Mouse (Mus musculus) cerebellum, adult 11-12 months (tissue): ENCODE measurements at regions not wholly inside any gene's neighbourhood (a gene's known extent, or its start where the extent isn't known, plus 50 kb on each side); places are given as distances from the start of the nearest gene placed in this dataset.

ENCODE experiments used
- DNase-seq: peaks from one replicate; pipeline ENCODE4 v3.0.0; 2022

- DNase-seq: no peak
Observed at GRCm38 (mm10) chr8:12151679-12152078, 126.9 kb upstream of the A230072I06Rik start.

- DNase-seq: no peak
Observed at GRCm38 (mm10) chr8:12152825-12153224, 125.8 kb upstream of the A230072I06Rik start.

- DNase-seq: no peak
Observed at GRCm38 (mm10) chr8:12156893-12157292, 121.7 kb upstream of the A230072I06Rik start.

GRCm38 (mm10) chr8:12158188-12158587, 120.4 kb upstream of the A230072I06Rik start:
- no peak for DNase-seq

GRCm38 (mm10) chr8:12162921-12163705, 115.5 kb upstream of the A230072I06Rik start:
- DNase-seq: no peak

GRCm38 (mm10) chr8:12165487-12166152, 113.0 kb upstream of the A230072I06Rik start:
- no peak for DNase-seq

GRCm38 (mm10) chr8:12171788-12172187, 106.8 kb upstream of the A230072I06Rik start:
- no peak for DNase-seq

- DNase-seq: no peak
Observed at GRCm38 (mm10) chr8:12175496-12175895, 103.1 kb upstream of the A230072I06Rik start.

- DNase-seq: no peak
Observed at GRCm38 (mm10) chr8:12184666-12185065, 94.0 kb upstream of the A230072I06Rik start.

- no peak for DNase-seq
Observed at GRCm38 (mm10) chr8:12187366-12187765, 91.3 kb upstream of the A230072I06Rik start.

GRCm38 (mm10) chr8:12188451-12188850, 90.2 kb upstream of the A230072I06Rik start:
- no peak for DNase-seq

GRCm38 (mm10) chr8:12188960-12189359, 89.7 kb upstream of the A230072I06Rik start:
- no peak for DNase-seq

- DNase-seq: no peak
Observed at GRCm38 (mm10) chr8:12192006-12192405, 86.6 kb upstream of the A230072I06Rik start.

GRCm38 (mm10) chr8:12205909-12206308, 72.7 kb upstream of the A230072I06Rik start:
- no peak for DNase-seq

- DNase-seq: no peak
Observed at GRCm38 (mm10) chr8:12207412-12207811, 71.2 kb upstream of the A230072I06Rik start.

- DNase-seq: no peak
Observed at GRCm38 (mm10) chr8:12213774-12214173, 64.8 kb upstream of the A230072I06Rik start.

GRCm38 (mm10) chr8:12214205-12215019, 64.2 kb upstream of the A230072I06Rik start:
- no peak for DNase-seq

- DNase-seq: no peak
Observed at GRCm38 (mm10) chr8:12221506-12221905, 57.1 kb upstream of the A230072I06Rik start.

- DNase-seq: no peak
Observed at GRCm38 (mm10) chr8:12223376-12223775, 55.2 kb upstream of the A230072I06Rik start.
